Mouse (Mus musculus) embryonic facial prominence, embryonic 11.5 days (tissue): ENCODE results near the gene Carmil1. TPM values are rescaled to one million over a fixed set of nuclear protein-coding genes. Genes with fewer than 3 reads are reported as not detected.

Experiments
- ATAC-seq: fragments of 200-750 bp; cut with Nextera tagmentation; replicated peaks from 2 replicates; pipeline ENCODE4 v1.8.0; 2017; ENCODE audit warnings: low read depth; ENCODE audit not compliant: insufficient number of reproducible peaks, low FRiP score, low TSS enrichment
- DNase-seq: peaks from one replicate; pipeline ENCODE4 v3.0.0-alpha.2; 2015; ENCODE audit warnings: low spot score
- H3K27ac ChIP-seq: fragments of 300-500 bp; sonication (generic); replicated peaks from 2 replicates; pipeline ENCODE4 v1.5.1; 2014; ENCODE audit warnings: mild to moderate bottlenecking, low read depth, low read length, control low read depth
- H3K27me3 ChIP-seq: fragments of 300-500 bp; sonication (generic); 2 replicates; pipeline ENCODE4 v1.6.1; 2014; ENCODE audit warnings: mild to moderate bottlenecking, low read length, moderate library complexity, mixed read lengths; ENCODE audit not compliant: control insufficient read depth, insufficient read depth
- H3K36me3 ChIP-seq: fragments of 300-500 bp; sonication (generic); replicated peaks from 2 replicates; pipeline ENCODE4 v1.6.1; 2014; ENCODE audit warnings: low read depth, mild to moderate bottlenecking, low read length, moderate library complexity, mixed read lengths; ENCODE audit not compliant: control insufficient read depth, insufficient read depth
- H3K4me1 ChIP-seq: fragments of 300-500 bp; sonication (generic); 2 replicates; pipeline ENCODE4 v1.6.1; 2014; ENCODE audit warnings: low read length, mixed read lengths; ENCODE audit not compliant: control insufficient read depth, insufficient read depth
- H3K4me2 ChIP-seq: fragments of 300-500 bp; sonication (generic); 2 replicates; pipeline ENCODE4 v1.6.1; 2014; ENCODE audit warnings: low read depth, mild to moderate bottlenecking, control low read depth, low read length, moderate library complexity
- H3K4me3 ChIP-seq: fragments of 300-500 bp; sonication (generic); 2 replicates; pipeline ENCODE4 v1.5.1; 2014; ENCODE audit warnings: low read depth, low read length, control low read depth
- H3K9ac ChIP-seq: fragments of 300-500 bp; sonication (generic); replicated peaks from 2 replicates; pipeline ENCODE4 v1.6.1; 2014; ENCODE audit warnings: mild to moderate bottlenecking, control low read depth, low read length
- H3K9me3 ChIP-seq: fragments of 300-500 bp; sonication (generic); replicated peaks from 2 replicates; pipeline ENCODE4 v1.6.1; 2016; ENCODE audit warnings: mild to moderate bottlenecking, low read length, inconsistent platforms, mixed read lengths; ENCODE audit not compliant: control insufficient read depth
- WGBS: fragments of 180-500 bp; shearing (Covaris S2); extraction: QIAGEN DNeasy Blood & Tissue Kit; methylation state at CpG from one replicate; pipeline ENCODE4 v1.1.7; 2014; 5-methylcytosine and 5-hydroxymethylcytosine counted together
- polyA plus RNA-seq: library from polyadenylated mRNA; unstranded; fragments of >200 nt; fragmentation: Nextera tagmentation; extraction: Ambion mirVana; gene quantifications from 2 replicates; pipeline ENCODE4 v1.2.1, GENCODE M21; 2014

Gene Carmil1
- polyA plus RNA-seq, 1 experiment from 2014 or later = 25.0 TPM

DNA sequence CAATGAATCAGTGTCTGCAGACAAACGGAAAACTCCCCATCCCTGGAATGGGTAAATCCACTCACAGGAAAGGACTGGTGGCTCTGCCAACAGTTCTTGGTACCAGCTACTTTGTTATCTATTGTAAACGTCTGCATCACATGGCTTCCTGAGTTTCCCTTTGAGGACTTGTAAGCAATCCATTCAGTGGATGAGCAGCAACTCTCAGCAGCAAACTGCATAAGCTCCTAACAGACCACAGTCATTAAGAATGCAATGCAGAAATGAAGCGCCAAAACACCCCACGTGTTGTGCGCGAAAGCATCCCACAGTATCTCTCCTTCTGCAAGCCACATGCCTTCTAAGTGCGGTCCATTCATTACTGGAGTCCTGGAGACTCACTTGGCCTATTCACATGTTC, 128.0 kb downstream of the Carmil1 start:
- H3K4me3 ChIP-seq = no peak overlapping the region
- H3K4me1 ChIP-seq = no peaks in the 10 kb centered on the region
- 63% methylated on average over 7 of the region's 7 CpGs for WGBS
- no peak overlapping the region for H3K27ac ChIP-seq
- no peak overlapping the region for H3K9ac ChIP-seq
- DNase-seq = no peak
- ATAC-seq = no peak
- no peaks in the 10 kb centered on the region for H3K36me3 ChIP-seq
- H3K9me3 ChIP-seq = no peaks in the 10 kb centered on the region
- no peaks in the 10 kb centered on the region for H3K27me3 ChIP-seq
- H3K4me2 ChIP-seq = no peak overlapping the region

DNA sequence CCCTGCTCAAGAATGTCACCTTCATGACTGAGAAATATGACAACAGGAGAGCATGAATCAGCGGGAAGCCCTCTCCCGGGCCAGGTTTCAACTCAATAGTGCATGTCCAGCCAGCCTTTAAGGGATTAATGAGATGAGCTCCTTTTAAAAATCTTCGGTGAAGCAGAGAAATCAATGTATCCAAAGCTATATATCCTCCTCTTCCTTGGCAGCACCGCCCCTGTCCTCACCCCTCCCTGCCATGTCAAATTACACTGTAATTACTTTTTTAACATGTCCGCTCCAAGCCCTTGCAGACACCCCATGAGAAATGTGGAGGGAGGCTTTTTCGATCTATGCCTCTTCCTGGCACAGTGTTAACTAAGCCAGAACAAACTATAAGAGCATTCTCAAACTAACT, 129.3 kb downstream of the Carmil1 start:
- no peak overlapping the region for H3K9ac ChIP-seq
- ATAC-seq (no peak), DNase-seq (no peak)
- H3K36me3 ChIP-seq = no peaks in the 10 kb centered on the region
- no peak overlapping the region for H3K4me3 ChIP-seq
- H3K27me3 ChIP-seq = no peaks in the 10 kb centered on the region
- no peak overlapping the region for H3K27ac ChIP-seq
- H3K9me3 ChIP-seq = no peaks in the 10 kb centered on the region
- WGBS = 48% methylated on average over 6 of the region's 6 CpGs
- no peaks in the 10 kb centered on the region for H3K4me1 ChIP-seq
- H3K4me2 ChIP-seq = no peak overlapping the region

DNA sequence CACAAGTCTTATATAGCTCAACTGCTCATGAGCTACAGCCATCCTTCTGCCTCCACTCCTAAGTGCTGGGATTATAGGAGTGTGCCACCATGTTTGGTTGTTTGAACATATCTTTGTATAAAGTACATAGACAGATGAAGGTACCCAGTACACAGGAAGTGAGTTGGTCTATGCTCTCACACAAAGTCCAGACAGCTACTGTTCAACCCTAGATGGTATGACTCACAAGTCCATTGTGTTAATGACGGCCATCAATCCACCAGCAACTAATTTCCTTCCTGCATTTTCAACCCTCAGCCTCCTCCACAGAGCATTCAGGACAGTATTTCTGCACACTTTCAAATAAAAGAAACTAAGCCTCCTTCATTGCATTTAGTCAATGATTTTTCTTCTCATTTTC, 132.0 kb downstream of the Carmil1 start:
- Histone ChIP-seq H3K4me3 (no peak overlapping the region), H3K27ac (no peak overlapping the region), H3K36me3 (no peaks in the 10 kb centered on the region), H3K9me3 (no peaks in the 10 kb centered on the region), H3K27me3 (no peaks in the 10 kb centered on the region), H3K9ac (no peak overlapping the region), H3K4me1 (no peaks in the 10 kb centered on the region), H3K4me2 (no peak overlapping the region)
- WGBS = 83% methylated on average over 1 of the region's 1 CpGs
- no peak for DNase-seq
- ATAC-seq = no peak

DNA sequence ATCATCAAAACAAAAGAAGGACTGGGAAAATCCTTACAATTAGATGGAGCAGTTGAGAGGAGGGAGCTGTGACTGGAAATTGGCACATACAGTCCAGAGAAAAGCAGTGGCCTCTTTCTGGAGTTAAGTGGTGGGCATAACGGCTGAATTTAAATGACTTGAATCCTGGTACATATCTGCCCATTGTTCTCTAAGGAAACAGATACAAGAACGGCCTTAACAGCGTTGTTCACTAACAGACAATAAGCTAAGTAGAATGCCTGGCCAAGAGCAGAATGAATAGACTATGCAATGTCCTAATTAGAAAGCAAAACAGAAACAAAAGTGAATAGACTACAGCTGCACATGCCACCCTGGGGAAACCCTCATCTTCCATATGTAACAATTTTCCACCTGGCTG, 133.6 kb downstream of the Carmil1 start:
- Histone ChIP-seq H3K9me3 (no peaks in the 10 kb centered on the region), H3K4me1 (no peaks in the 10 kb centered on the region), H3K27me3 (no peaks in the 10 kb centered on the region), H3K4me3 (no peak overlapping the region), H3K36me3 (no peaks in the 10 kb centered on the region), H3K4me2 (no peak overlapping the region), H3K9ac (no peak overlapping the region), H3K27ac (no peak overlapping the region)
- 81% methylated on average over 3 of the region's 3 CpGs for WGBS
- ATAC-seq (no peak), DNase-seq (no peak)

DNA sequence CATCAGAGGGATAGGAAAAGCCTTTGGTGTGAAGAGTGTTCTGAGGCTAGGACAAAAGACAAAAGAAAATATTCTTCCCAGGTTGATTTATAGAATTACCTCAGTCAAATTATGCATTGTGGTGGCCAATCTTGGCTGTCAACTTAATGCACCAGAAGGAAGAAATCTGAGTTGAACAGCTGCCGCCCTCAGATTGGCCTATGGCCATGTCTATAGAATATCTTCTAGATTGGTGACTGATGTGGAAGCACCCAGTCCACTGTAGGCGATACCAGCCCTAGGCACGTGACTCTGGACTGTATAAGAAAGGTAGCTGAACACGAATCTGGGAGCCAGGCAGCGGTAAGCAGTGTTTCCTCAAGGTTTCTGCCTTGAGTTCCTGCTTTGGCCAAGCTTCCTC, 134.1 kb downstream of the Carmil1 start:
- ATAC-seq = no peak
- 94% methylated on average over 5 of the region's 5 CpGs for WGBS

DNA sequence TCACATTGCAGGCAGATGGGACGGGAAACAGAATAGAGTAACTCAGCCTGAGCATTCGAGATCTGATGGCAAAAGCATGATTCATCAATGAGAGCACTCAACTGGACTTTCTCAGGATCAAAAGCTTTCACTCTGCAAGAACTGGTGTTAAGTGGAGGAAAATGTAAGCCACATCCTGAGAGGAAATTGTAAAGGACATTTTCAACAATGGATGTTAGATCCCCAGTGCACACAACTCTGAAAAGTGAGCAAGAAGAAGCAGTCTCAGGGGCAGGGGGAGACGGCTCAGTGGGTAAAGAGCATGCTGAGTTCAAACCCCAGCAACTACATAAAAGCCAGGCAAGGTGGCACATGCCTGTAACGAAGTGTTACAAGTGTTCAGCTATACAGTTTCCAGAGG, 135.7 kb downstream of the Carmil1 start:
- H3K4me2 ChIP-seq = no peak overlapping the region
- DNase-seq (no peak), ATAC-seq (no peak)
- no peaks in the 10 kb centered on the region for H3K9me3 ChIP-seq
- 62% methylated on average over 4 of the region's 4 CpGs for WGBS
- no peak overlapping the region for H3K4me3 ChIP-seq
- H3K36me3 ChIP-seq = no peaks in the 10 kb centered on the region
- no peak overlapping the region for H3K9ac ChIP-seq
- H3K27me3 ChIP-seq = no peaks in the 10 kb centered on the region
- no peak overlapping the region for H3K27ac ChIP-seq
- no peaks in the 10 kb centered on the region for H3K4me1 ChIP-seq

More for the DNA sequence above, 134.1 kb downstream of the Carmil1 start:
- Histone ChIP-seq H3K4me3 (no peak overlapping the region), H3K36me3 (no peaks in the 10 kb centered on the region), H3K4me1 (no peaks in the 10 kb centered on the region), H3K27me3 (no peaks in the 10 kb centered on the region), H3K27ac (no peak overlapping the region), H3K4me2 (no peak overlapping the region), H3K9me3 (no peaks in the 10 kb centered on the region), H3K9ac (no peak overlapping the region)
- no peak for DNase-seq

DNA sequence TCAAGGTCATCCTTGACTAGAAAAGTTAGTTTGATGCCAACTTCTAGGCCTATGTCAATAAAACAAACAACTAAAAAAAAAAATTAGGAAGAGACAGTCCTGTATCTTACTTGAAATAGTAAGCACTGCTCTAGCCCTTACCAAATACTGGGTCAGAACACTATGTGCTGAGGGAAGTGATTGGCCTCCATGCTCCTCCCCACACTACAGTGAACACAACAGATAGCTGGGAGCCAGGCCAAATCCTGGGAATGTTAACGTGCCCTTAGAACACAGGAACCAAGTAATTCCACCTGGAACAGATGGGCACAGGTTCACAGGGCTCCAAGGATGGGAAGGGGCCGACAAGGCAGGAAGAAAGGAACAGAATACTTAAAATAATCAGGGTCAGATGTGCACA, 136.5 kb downstream of the Carmil1 start:
- DNase-seq (no peak), ATAC-seq (no peak)
- Histone ChIP-seq H3K27ac (no peak overlapping the region), H3K9me3 (no peaks in the 10 kb centered on the region), H3K9ac (no peak overlapping the region), H3K27me3 (no peaks in the 10 kb centered on the region), H3K4me3 (no peak overlapping the region), H3K36me3 (no peaks in the 10 kb centered on the region), H3K4me1 (no peaks in the 10 kb centered on the region), H3K4me2 (no peak overlapping the region)
- 53% methylated on average over 2 of the region's 2 CpGs for WGBS

DNA sequence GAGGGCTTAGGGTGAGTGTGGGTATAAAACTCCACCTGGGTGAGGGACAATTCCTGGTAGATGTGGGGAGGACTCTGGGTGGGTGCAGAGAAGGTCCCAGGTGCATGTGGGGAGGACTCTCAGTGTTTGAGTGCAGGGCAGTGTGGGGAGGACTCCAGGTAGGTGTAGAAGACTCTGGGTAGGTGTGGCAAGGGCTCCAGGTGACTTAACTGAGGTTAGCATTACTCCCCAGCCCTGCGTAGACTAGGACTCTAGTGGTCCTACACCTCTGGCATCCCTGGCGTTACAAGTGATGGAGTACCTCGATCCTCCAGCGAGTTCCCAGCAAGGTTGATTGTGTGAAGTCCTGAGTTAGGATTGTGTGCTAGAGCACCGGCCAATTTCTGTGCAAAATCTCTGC, 143.8 kb downstream of the Carmil1 start:
- 0 out of 2 replicates have a peak, but pooled peaks cover 2% of the 10 kb centered on the region for H3K4me1 ChIP-seq
- DNase-seq (no peak), ATAC-seq (no peak)
- no peak overlapping the region for H3K27ac ChIP-seq
- 91% methylated on average over 5 of the region's 5 CpGs for WGBS
- H3K9me3 ChIP-seq = no peaks in the 10 kb centered on the region
- H3K36me3 ChIP-seq = no peaks in the 10 kb centered on the region
- H3K27me3 ChIP-seq = no peaks in the 10 kb centered on the region
- H3K9ac ChIP-seq = no peak overlapping the region
- H3K4me3 ChIP-seq = no peak overlapping the region
- H3K4me2 ChIP-seq = no peak overlapping the region
